Mouse (Mus musculus) kidney, adult 2 months (tissue): ENCODE measurements around the gene Maz. TPM values are rescaled to one million over a fixed set of nuclear protein-coding genes. Genes with fewer than 3 reads are reported as not detected.

ENCODE experiments used
- DNase-seq: peaks from one replicate; pipeline ENCODE4 v3.0.0; 2021
- H3K27ac ChIP-seq: fragments of 200-500 bp; 2 replicates; pipeline ENCODE4 v1.5.1; 2012; ENCODE audit warnings: low read depth, low read length, control low read depth, inconsistent platforms; ENCODE audit not compliant: insufficient read depth
- H3K27me3 ChIP-seq: fragments of 200-500 bp; replicated peaks from 2 replicates; pipeline ENCODE4 v1.6.1; 2012; ENCODE audit warnings: mild to moderate bottlenecking, moderate library complexity, low read length, inconsistent platforms; ENCODE audit not compliant: control insufficient read depth, insufficient read depth
- H3K36me3 ChIP-seq: fragments of 200-500 bp; 2 replicates; pipeline ENCODE4 v1.6.1; 2012; ENCODE audit warnings: mild to moderate bottlenecking, moderate library complexity, low read length, inconsistent platforms; ENCODE audit not compliant: control insufficient read depth, insufficient read depth
- H3K4me1 ChIP-seq: fragments of 200-500 bp; 2 replicates; pipeline ENCODE4 v1.6.1; 2011; ENCODE audit warnings: low read length; ENCODE audit not compliant: control insufficient read depth, insufficient read depth
- H3K4me3 ChIP-seq: fragments of 200-500 bp; 2 replicates; pipeline ENCODE4 v1.5.1; 2011; ENCODE audit warnings: mild to moderate bottlenecking, low read depth, low read length, control low read depth; ENCODE audit not compliant: insufficient read depth
- CTCF ChIP-seq: fragments of 200-500 bp; conservative IDR thresholded peaks from 2 replicates; pipeline ENCODE4 v1.5.1; 2011; ENCODE audit warnings: low read depth, mild to moderate bottlenecking, control low read depth, low read length, moderate library complexity, mixed read lengths; ENCODE audit not compliant: insufficient read depth, insufficient read length
- POLR2A ChIP-seq: fragments of 200-500 bp; IDR thresholded peaks from one replicate; pipeline ENCODE4 v1.6.1; 2011; ENCODE audit warnings: low read depth, low read length, control low read depth
- WGBS: fragments of 180-500 bp; shearing (Covaris S2); methylation state at CpG from one replicate; pipeline ENCODE4 v1.1.7; 2018; 5-methylcytosine and 5-hydroxymethylcytosine counted together
- polyA plus RNA-seq: library from polyadenylated mRNA; depleted of rRNA; stranded (reverse); fragments of >200 nt; gene quantifications from 2 replicates; pipeline ENCODE4 v1.2.3, GENCODE M21; 2012

Maz gene
- polyA plus RNA-seq, 1 experiment: 97.9 TPM

DNA sequence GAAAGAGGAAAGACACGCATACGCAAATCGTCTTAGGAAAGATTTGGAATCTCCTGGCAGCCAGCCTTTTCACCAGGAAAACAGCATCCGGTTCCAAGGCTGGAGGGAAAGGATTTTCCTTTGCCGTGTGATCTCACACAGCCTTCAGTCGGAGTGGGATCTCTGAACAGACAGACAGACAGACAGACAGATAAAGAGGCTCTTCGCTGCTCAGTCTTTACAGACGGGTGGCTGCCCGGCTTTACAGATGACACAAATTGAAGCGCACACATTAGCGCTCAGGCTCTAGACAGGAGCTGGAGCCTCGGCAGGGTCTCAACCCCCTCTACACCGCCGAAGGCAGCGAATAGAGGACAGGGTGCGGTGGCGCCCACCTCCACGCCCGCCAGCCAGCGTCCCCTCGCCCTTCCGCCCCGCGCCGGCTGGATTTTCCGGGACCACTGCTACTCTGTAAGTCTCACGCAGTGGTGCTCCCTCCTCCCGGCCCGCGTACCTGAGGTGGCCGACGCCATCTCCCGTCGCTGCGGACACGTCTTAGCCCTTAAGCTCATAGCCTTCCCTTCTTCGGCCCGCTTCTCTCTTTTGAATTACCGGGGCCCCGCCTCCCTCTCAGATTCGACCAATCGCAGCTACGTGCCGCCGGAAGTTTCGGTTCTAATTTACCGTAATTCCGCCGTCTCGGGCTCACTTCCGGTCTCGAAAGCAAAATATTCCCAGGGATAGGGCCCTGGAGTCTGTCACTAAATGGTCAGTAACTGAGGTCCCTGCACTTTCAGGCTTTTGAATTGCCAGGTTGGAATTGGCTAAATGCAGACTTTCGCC, 15.2 kb upstream of the Maz start, which contains the start of gene Kif22:
Kif22 (minus strand) TSS at position 621 of the 822 bp plus-strand sequence.
- peaks cover 3% of the 10 kb centered on the region; the same call in 1 of the 2 replicates for H3K4me1 ChIP-seq
- peak; percentile 95 for DNase-seq
- TF ChIP-seq POLR2A (no peak), CTCF (no peak)
- WGBS: under 1% methylated on average over 53 of the region's 53 CpGs
- no peaks in the 10 kb centered on the region for H3K36me3 ChIP-seq
- no peaks in the 10 kb centered on the region for H3K27me3 ChIP-seq
- H3K4me3 ChIP-seq: peak within 1 kb of the TSS; percentile 79
- peak within 1 kb of the TSS; percentile 26; the same call in 1 of the 2 replicates for H3K27ac ChIP-seq

GRCm38 (mm10) chr7:127031244-127031643, 4.4 kb upstream of the Maz start:
- no peaks in the 10 kb centered on the region for H3K36me3 ChIP-seq
- H3K27ac ChIP-seq: no peak overlapping the region
- no peaks in the 10 kb centered on the region for H3K27me3 ChIP-seq
- 95% methylated on average over 1 of the region's 1 CpGs for WGBS
- peaks cover 4% of the 10 kb centered on the region; the same call in 1 of the 2 replicates for H3K4me1 ChIP-seq
- no peak overlapping the region for H3K4me3 ChIP-seq
- TF ChIP-seq POLR2A (no peak), CTCF (no peak)
- no peak for DNase-seq

DNA sequence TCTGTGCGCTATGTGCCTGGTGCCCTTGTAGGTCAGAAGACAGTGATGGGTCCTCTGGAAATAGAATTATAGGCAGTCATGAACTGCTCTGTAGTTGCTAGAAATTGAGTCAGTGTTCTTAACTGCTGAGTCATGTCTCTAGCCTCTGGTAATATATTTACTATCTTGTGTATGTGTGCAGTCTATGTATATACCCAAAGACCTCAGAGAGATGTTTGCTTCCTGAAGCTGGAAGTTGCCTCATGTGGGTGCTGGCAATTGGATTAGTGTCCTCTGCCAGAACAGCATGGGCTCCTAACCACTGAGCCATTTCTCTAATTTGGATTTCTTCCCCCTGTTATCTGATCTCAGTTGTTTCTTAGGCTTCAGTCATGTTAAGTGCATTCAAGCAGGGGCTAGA, 3.3 kb upstream of the Maz start:
- Histone ChIP-seq H3K27me3 (no peaks in the 10 kb centered on the region), H3K4me3 (no peak overlapping the region), H3K36me3 (no peaks in the 10 kb centered on the region), H3K27ac (no peak overlapping the region), H3K4me1 (peaks cover 4% of the 10 kb centered on the region; the same call in 1 of the 2 replicates)
- 95% methylated on average over 1 of the region's 1 CpGs for WGBS
- no peak for DNase-seq
- TF ChIP-seq CTCF (no peak), POLR2A (no peak)

GRCm38 (mm10) chr7:127027885-127028284, 1.0 kb upstream of the Maz start:
- Histone ChIP-seq H3K36me3 (no peaks in the 10 kb centered on the region), H3K4me1 (peaks cover 15% of the 10 kb centered on the region), H3K4me3 (peak overlapping the region; percentile 69), H3K27me3 (no peaks in the 10 kb centered on the region), H3K27ac (peak overlapping the region; percentile 93)
- WGBS: 50% methylated on average over 8 of the region's 8 CpGs
- DNase-seq: no peak
- TF ChIP-seq CTCF (no peak), POLR2A (no peak)

DNA sequence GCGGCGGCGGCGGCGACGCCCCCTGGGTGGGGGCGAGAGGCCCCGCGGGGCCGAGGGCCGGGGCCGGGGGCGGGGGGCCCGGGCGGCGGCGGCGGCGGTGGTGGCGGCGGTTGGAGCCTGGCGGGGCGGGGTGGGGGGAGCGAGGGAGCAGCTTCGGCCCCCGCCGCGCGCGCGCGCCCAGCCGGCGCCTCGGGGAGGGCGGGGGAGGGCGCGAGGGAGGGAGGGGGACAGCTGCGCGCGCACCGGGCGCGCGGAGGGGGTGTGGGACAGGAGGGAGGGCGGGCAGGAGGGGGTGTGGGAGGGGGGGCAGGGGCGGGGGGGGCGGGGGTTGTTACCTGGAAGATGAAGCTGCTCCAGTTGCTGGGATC, 237 bp downstream of the Maz start:
- peak overlapping the region; percentile 84 for H3K4me3 ChIP-seq
- H3K27me3 ChIP-seq: no peaks in the 10 kb centered on the region
- no peaks in the 10 kb centered on the region for H3K36me3 ChIP-seq
- WGBS: 2% methylated on average over 28 of the region's 48 CpGs
- TF ChIP-seq POLR2A (no peak), CTCF (no peak)
- no peak overlapping the region for H3K27ac ChIP-seq
- no peak for DNase-seq
- peaks cover 15% of the 10 kb centered on the region for H3K4me1 ChIP-seq

- Histone ChIP-seq H3K4me3 (peak overlapping the region; percentile 84), H3K27ac (peak overlapping the region; percentile 97), H3K27me3 (no peaks in the 10 kb centered on the region), H3K36me3 (no peaks in the 10 kb centered on the region), H3K4me1 (peaks cover 15% of the 10 kb centered on the region)
- TF ChIP-seq CTCF (no peak), POLR2A (no peak)
- peak; percentile 84 for DNase-seq
- WGBS: under 1% methylated on average over 45 of the region's 48 CpGs
Observed at GRCm38 (mm10) chr7:127026161-127026600, 656 bp downstream of the Maz start.

- DNase-seq: peak; percentile 54
- Histone ChIP-seq H3K27me3 (no peaks in the 10 kb centered on the region), H3K4me3 (peak overlapping the region; percentile 84), H3K36me3 (no peaks in the 10 kb centered on the region), H3K4me1 (peaks cover 15% of the 10 kb centered on the region), H3K27ac (peak overlapping the region; percentile 97)
- WGBS: under 1% methylated on average over 65 of the region's 65 CpGs
- TF ChIP-seq POLR2A: no peak
- no peak for TF ChIP-seq CTCF
Observed at GRCm38 (mm10) chr7:127025556-127026160, 1.2 kb downstream of the Maz start.
